Mouse (Mus musculus): Measurements from ENCODE around the gene Dync1h1. TPM values are rescaled to one million over a fixed set of nuclear protein-coding genes. Genes with fewer than 3 reads are reported as not detected.
"Not testable (repeated sequence)": the region's sequence is repeated elsewhere in the genome, so short reads cannot be mapped to it uniquely, and the experiment has no call there.

Dync1h1 gene
- polyA plus RNA-seq, 1 experiment from 2014 or later = 60.5 TPM

GRCm38 (mm10) chr12:110702556-110702955, 101.3 kb downstream of the Dync1h1 start, which contains the start of gene Hsp90aa1:
Hsp90aa1 (minus strand) TSS chr12:110702728.
- no peaks in the 10 kb centered on the region for H3K9me3 ChIP-seq (ENCODE audit: control insufficient read depth, low read length)
- H3K9ac ChIP-seq (ENCODE audit: low read depth, low read length) = no peak within 1 kb of the TSS
- H3K4me1 ChIP-seq (ENCODE audit: control insufficient read depth, insufficient read depth, low read length) = no peaks in the 10 kb centered on the region
- WGBS = 44% methylated on average over 4 of the region's 4 CpGs
- H3K4me2 ChIP-seq (ENCODE audit: low read depth, low read length) = peak within 1 kb of the TSS; percentile 25
- H3K27ac ChIP-seq (replicated peaks; ENCODE audit: low read depth, low read length) = no peak within 1 kb of the TSS
- H3K27me3 ChIP-seq (replicated peaks; ENCODE audit: control insufficient read depth, insufficient read depth, low read length) = no peaks in the 10 kb centered on the region
- H3K4me3 ChIP-seq (ENCODE audit: low read depth, low read length) = no peak within 1 kb of the TSS
- ATAC-seq (ENCODE audit: low read depth) (no peak), DNase-seq (ENCODE audit: low spot score) (no peak)
- no peaks in the 10 kb centered on the region for H3K36me3 ChIP-seq (ENCODE audit: control insufficient read depth, insufficient read depth, low read length)

- H3K9ac ChIP-seq (ENCODE audit: low read depth, low read length) = no peak overlapping the region
- ATAC-seq (ENCODE audit: low read depth) (peak; percentile 74), DNase-seq (ENCODE audit: low spot score) (peak; percentile 94)
- peak overlapping the region; percentile 25 for H3K4me2 ChIP-seq (ENCODE audit: low read depth, low read length)
- no peaks in the 10 kb centered on the region for H3K27me3 ChIP-seq (replicated peaks; ENCODE audit: control insufficient read depth, insufficient read depth, low read length)
- H3K4me3 ChIP-seq (ENCODE audit: low read depth, low read length) = no peak overlapping the region
- WGBS = 22% methylated on average over 8 of the region's 8 CpGs
- H3K4me1 ChIP-seq (ENCODE audit: control insufficient read depth, insufficient read depth, low read length) = no peaks in the 10 kb centered on the region
- H3K9me3 ChIP-seq (ENCODE audit: control insufficient read depth, low read length) = no peaks in the 10 kb centered on the region
- no peaks in the 10 kb centered on the region for H3K36me3 ChIP-seq (ENCODE audit: control insufficient read depth, insufficient read depth, low read length)
- no peak overlapping the region for H3K27ac ChIP-seq (replicated peaks; ENCODE audit: low read depth, low read length)
Observed at GRCm38 (mm10) chr12:110703008-110703471, 101.8 kb downstream of the Dync1h1 start.

DNA sequence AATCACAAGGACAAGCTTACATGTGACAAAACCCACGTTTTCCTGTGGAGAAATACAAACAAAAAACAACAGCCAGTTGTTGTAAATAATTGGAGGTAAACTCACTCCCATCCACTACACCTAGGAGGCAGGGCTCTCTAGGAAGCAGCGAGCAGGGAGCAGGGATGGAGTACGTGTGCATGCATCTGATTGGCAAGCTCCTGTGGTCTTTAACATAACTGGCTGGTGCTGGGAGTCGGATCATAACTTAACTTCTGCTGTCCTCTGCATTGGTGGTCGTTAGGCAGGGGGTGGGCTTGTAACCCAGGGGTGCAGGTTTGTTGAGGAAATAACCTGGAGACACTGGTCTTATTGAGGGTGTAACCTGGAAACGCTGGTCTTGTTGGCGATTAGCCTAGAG, 102.4 kb downstream of the Dync1h1 start:
- Histone ChIP-seq H3K4me3 (ENCODE audit: low read depth, low read length) (no peak overlapping the region), H3K9me3 (ENCODE audit: control insufficient read depth, low read length) (no peaks in the 10 kb centered on the region), H3K27ac (replicated peaks; ENCODE audit: low read depth, low read length) (no peak overlapping the region), H3K4me2 (ENCODE audit: low read depth, low read length) (no peak overlapping the region), H3K9ac (ENCODE audit: low read depth, low read length) (no peak overlapping the region), H3K27me3 (replicated peaks; ENCODE audit: control insufficient read depth, insufficient read depth, low read length) (no peaks in the 10 kb centered on the region), H3K36me3 (ENCODE audit: control insufficient read depth, insufficient read depth, low read length) (no peaks in the 10 kb centered on the region), H3K4me1 (ENCODE audit: control insufficient read depth, insufficient read depth, low read length) (no peaks in the 10 kb centered on the region)
- no peak for DNase-seq (ENCODE audit: low spot score)
- WGBS = 71% methylated on average over 7 of the region's 7 CpGs
- no peak for ATAC-seq (ENCODE audit: low read depth)

DNA sequence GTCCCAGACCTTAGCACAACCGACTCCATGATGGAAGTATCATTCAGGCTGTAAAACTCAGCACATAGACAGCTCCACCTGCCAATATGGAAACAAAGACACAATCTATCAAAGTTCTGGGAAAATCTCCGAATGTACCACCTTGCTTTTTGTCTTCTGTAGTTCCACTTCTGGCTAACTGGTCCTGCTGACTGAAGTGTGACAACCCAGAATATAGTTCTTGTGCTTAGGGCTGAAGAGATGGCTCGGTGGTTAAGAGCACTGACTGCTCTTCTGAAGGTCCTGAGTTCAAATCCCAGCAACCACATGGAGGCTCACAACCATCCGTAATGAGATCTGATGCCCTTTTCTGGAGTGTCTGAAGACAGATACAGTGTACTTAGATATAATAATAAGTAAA, 104.2 kb downstream of the Dync1h1 start:
- not testable (repeated sequence) for H3K27me3 ChIP-seq (replicated peaks; ENCODE audit: control insufficient read depth, insufficient read depth, low read length); H3K27ac ChIP-seq (replicated peaks; ENCODE audit: low read depth, low read length); H3K4me3 ChIP-seq (ENCODE audit: low read depth, low read length); H3K4me2 ChIP-seq (ENCODE audit: low read depth, low read length); H3K4me1 ChIP-seq (ENCODE audit: control insufficient read depth, insufficient read depth, low read length); H3K36me3 ChIP-seq (ENCODE audit: control insufficient read depth, insufficient read depth, low read length); DNase-seq (ENCODE audit: low spot score); H3K9me3 ChIP-seq (ENCODE audit: control insufficient read depth, low read length); H3K9ac ChIP-seq (ENCODE audit: low read depth, low read length); ATAC-seq (ENCODE audit: low read depth)
- WGBS = 83% methylated on average over 4 of the region's 4 CpGs

GRCm38 (mm10) chr12:110706337-110707231, 105.3 kb downstream of the Dync1h1 start:
- peak overlapping the region; percentile 52 for H3K4me2 ChIP-seq (ENCODE audit: low read depth, low read length)
- WGBS = 2% methylated on average over 27 of the region's 27 CpGs
- no peaks in the 10 kb centered on the region for H3K27me3 ChIP-seq (replicated peaks; ENCODE audit: control insufficient read depth, insufficient read depth, low read length)
- no peaks in the 10 kb centered on the region for H3K4me1 ChIP-seq (ENCODE audit: control insufficient read depth, insufficient read depth, low read length)
- peak overlapping the region; percentile 32 for H3K4me3 ChIP-seq (ENCODE audit: low read depth, low read length)
- ATAC-seq (ENCODE audit: low read depth) (peak; percentile 75), DNase-seq (ENCODE audit: low spot score) (peak; percentile 83)
- H3K9me3 ChIP-seq (ENCODE audit: control insufficient read depth, low read length) = no peaks in the 10 kb centered on the region
- H3K27ac ChIP-seq (replicated peaks; ENCODE audit: low read depth, low read length) = no peak overlapping the region
- H3K36me3 ChIP-seq (ENCODE audit: control insufficient read depth, insufficient read depth, low read length) = no peaks in the 10 kb centered on the region
- peak overlapping the region; percentile 1; the same call in 1 of the 2 replicates for H3K9ac ChIP-seq (ENCODE audit: low read depth, low read length)

GRCm38 (mm10) chr12:110707451-110707850, 106.2 kb downstream of the Dync1h1 start:
- no peak overlapping the region for H3K27ac ChIP-seq (replicated peaks; ENCODE audit: low read depth, low read length)
- H3K9ac ChIP-seq (ENCODE audit: low read depth, low read length) = no peak overlapping the region
- DNase-seq (ENCODE audit: low spot score) = no peak
- H3K4me2 ChIP-seq (ENCODE audit: low read depth, low read length) = no peak overlapping the region
- 88% methylated on average over 7 of the region's 7 CpGs for WGBS
- no peaks in the 10 kb centered on the region for H3K36me3 ChIP-seq (ENCODE audit: control insufficient read depth, insufficient read depth, low read length)
- H3K4me3 ChIP-seq (ENCODE audit: low read depth, low read length) = no peak overlapping the region
- 0 out of 2 replicates have a peak, but pooled peaks cover 1% of the 10 kb centered on the region for H3K9me3 ChIP-seq (ENCODE audit: control insufficient read depth, low read length)
- no peaks in the 10 kb centered on the region for H3K27me3 ChIP-seq (replicated peaks; ENCODE audit: control insufficient read depth, insufficient read depth, low read length)
- H3K4me1 ChIP-seq (ENCODE audit: control insufficient read depth, insufficient read depth, low read length) = no peaks in the 10 kb centered on the region
- no peak for ATAC-seq (ENCODE audit: low read depth)

DNA sequence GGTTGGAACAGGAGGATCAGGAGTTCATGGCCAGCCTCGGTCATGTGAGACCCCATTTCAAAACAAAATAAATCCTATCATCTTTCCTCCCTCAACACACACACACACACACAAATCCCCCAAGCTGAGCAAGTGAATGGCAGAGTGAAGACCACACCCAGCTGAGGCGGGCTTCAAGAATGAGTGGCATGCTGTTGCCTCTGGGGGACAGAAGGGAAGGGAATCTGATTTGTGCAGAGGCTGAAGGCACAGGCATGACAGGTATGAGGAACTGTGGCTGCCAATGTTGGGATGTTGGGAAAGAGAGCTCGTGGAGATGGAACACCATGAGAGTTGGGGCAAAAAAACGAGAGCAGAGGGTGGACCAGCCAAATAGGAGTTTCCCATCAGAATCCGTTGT, 110.0 kb downstream of the Dync1h1 start:
- WGBS = 64% methylated on average over 5 of the region's 5 CpGs

DNA sequence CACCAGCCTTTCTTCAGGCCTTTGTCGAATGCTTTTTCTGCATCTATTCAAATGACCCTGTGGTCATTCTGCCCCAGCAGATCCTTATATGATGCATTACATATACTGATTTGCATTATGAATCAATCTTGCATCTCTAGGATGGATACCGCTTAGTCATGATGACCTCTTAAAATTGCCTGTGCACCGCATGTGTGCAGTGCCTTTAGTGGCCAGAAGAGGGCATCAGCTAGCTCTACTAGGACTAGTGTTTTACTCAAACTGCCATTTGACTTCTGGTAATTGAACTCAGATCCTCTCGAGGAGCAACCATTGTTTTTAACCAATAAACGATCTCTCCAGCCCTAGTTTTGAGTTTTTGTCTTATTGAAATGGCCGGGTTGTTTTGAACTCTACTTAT, 112.5 kb downstream of the Dync1h1 start:
- ATAC-seq (ENCODE audit: low read depth) (no peak), DNase-seq (ENCODE audit: low spot score) (no peak)
- H3K27ac ChIP-seq (replicated peaks; ENCODE audit: low read depth, low read length) = no peak overlapping the region
- H3K27me3 ChIP-seq (replicated peaks; ENCODE audit: control insufficient read depth, insufficient read depth, low read length) = no peaks in the 10 kb centered on the region
- H3K36me3 ChIP-seq (ENCODE audit: control insufficient read depth, insufficient read depth, low read length) = no peaks in the 10 kb centered on the region
- no peak overlapping the region for H3K4me3 ChIP-seq (ENCODE audit: low read depth, low read length)
- peaks cover 3% of the 10 kb centered on the region; the same call in 1 of the 2 replicates for H3K9me3 ChIP-seq (ENCODE audit: control insufficient read depth, low read length)
- WGBS = 95% methylated on average over 6 of the region's 6 CpGs
- no peaks in the 10 kb centered on the region for H3K4me1 ChIP-seq (ENCODE audit: control insufficient read depth, insufficient read depth, low read length)
- no peak overlapping the region for H3K4me2 ChIP-seq (ENCODE audit: low read depth, low read length)
- no peak overlapping the region for H3K9ac ChIP-seq (ENCODE audit: low read depth, low read length)

More for the DNA sequence above, 110.0 kb downstream of the Dync1h1 start:
- H3K4me1 ChIP-seq (ENCODE audit: control insufficient read depth, insufficient read depth, low read length) = no peaks in the 10 kb centered on the region
- H3K9ac ChIP-seq (ENCODE audit: low read depth, low read length) = no peak overlapping the region
- no peak overlapping the region for H3K4me3 ChIP-seq (ENCODE audit: low read depth, low read length)
- no peaks in the 10 kb centered on the region for H3K27me3 ChIP-seq (replicated peaks; ENCODE audit: control insufficient read depth, insufficient read depth, low read length)
- peaks cover 3% of the 10 kb centered on the region; the same call in 1 of the 2 replicates for H3K9me3 ChIP-seq (ENCODE audit: control insufficient read depth, low read length)
- no peaks in the 10 kb centered on the region for H3K36me3 ChIP-seq (ENCODE audit: control insufficient read depth, insufficient read depth, low read length)
- no peak overlapping the region for H3K27ac ChIP-seq (replicated peaks; ENCODE audit: low read depth, low read length)
- no peak overlapping the region for H3K4me2 ChIP-seq (ENCODE audit: low read depth, low read length)
- 0 out of 2 replicates have a peak, but pooled peaks have one; percentile 54 for ATAC-seq (ENCODE audit: low read depth)
- DNase-seq (ENCODE audit: low spot score) = peak; percentile 30

Data from embryonic facial prominence, embryonic 14.5 days (tissue).